Mouse (Mus musculus) neural tube, embryonic 11.5 days (tissue): Measurements from ENCODE around the gene 4933424G06Rik. TPM values are rescaled to one million over a fixed set of nuclear protein-coding genes. Genes with fewer than 3 reads are reported as not detected.
A peak's percentile ranks its signal among the peaks of the same experiment; 100 is the strongest.

ENCODE experiments used
- ATAC-seq: fragments of 200-750 bp; cut with Nextera tagmentation; 2 replicates; pipeline ENCODE4 v1.8.0; 2017; ENCODE audit warnings: moderate number of reproducible peaks, mild to moderate bottlenecking, moderate TSS enrichment, moderate library complexity; ENCODE audit not compliant: insufficient read depth, low FRiP score, low TSS enrichment
- DNase-seq: peaks from one replicate; pipeline ENCODE4 v3.0.0-alpha.2; 2015; ENCODE audit warnings: low spot score
- H3K27ac ChIP-seq: fragments of 300-500 bp; sonication (generic); 2 replicates; pipeline ENCODE4 v1.5.1; 2014; ENCODE audit warnings: low read depth, mild to moderate bottlenecking, low read length
- H3K27me3 ChIP-seq: fragments of 300-500 bp; sonication (generic); 2 replicates; pipeline ENCODE4 v1.6.1; 2014; ENCODE audit warnings: mild to moderate bottlenecking, low read length, mixed read lengths; ENCODE audit not compliant: control insufficient read depth, insufficient read depth
- H3K36me3 ChIP-seq: fragments of 300-500 bp; sonication (generic); 2 replicates; pipeline ENCODE4 v1.6.1; 2014; ENCODE audit warnings: mild to moderate bottlenecking, low read length, moderate library complexity, mixed read lengths; ENCODE audit not compliant: control insufficient read depth, insufficient read depth
- H3K4me1 ChIP-seq: fragments of 300-500 bp; sonication (generic); 2 replicates; pipeline ENCODE4 v1.6.1; 2014; ENCODE audit warnings: low read length, mixed read lengths; ENCODE audit not compliant: control insufficient read depth, insufficient read depth
- H3K4me2 ChIP-seq: fragments of 300-500 bp; sonication (generic); 2 replicates; pipeline ENCODE4 v1.6.1; 2014; ENCODE audit warnings: low read depth, mild to moderate bottlenecking, moderate library complexity
- H3K4me3 ChIP-seq: fragments of 300-500 bp; sonication (generic); 2 replicates; pipeline ENCODE4 v1.5.1; 2014; ENCODE audit warnings: low read depth, low read length
- H3K9ac ChIP-seq: fragments of 300-500 bp; sonication (generic); 2 replicates; pipeline ENCODE4 v1.6.1; 2014; ENCODE audit warnings: mild to moderate bottlenecking, low read length
- H3K9me3 ChIP-seq: fragments of 300-500 bp; sonication (generic); 2 replicates; pipeline ENCODE4 v1.6.1; 2016; ENCODE audit warnings: low read length; ENCODE audit not compliant: control insufficient read depth
- WGBS: fragments of 180-500 bp; shearing (Covaris S2); extraction: QIAGEN DNeasy Blood & Tissue Kit; methylation state at CpG from one replicate; pipeline ENCODE4 v1.1.7; 2014; 5-methylcytosine and 5-hydroxymethylcytosine counted together
- polyA plus RNA-seq: library from polyadenylated mRNA; unstranded; fragments of >200 nt; fragmentation: Nextera tagmentation; extraction: Ambion mirVana; gene quantifications from 2 replicates; pipeline ENCODE4 v1.2.1, GENCODE M21; 2014

4933424G06Rik gene
- polyA plus RNA-seq, 1 experiment from 2014 or later: not detected

DNA sequence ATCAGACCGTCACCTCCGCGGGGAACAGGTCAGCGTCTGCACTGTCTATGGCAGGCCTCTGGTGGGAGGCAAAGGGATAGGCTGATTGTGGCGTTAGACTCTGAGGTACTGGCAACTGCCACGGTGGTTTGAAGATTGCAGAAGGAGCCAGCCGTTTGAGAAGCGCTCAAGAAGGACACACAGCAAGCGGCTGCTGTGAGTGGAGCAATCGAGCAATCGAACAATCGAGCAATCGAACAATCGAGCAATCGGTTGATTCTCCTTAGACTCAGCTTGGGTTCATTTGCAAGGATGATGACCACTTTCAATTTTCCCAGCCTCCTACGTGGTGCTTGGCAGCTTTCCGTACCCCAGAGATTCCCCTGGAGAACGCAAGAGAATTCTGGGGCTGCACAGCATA, 49.1 kb downstream of the 4933424G06Rik start:
- ATAC-seq (no peak), DNase-seq (no peak)
- Histone ChIP-seq H3K9me3 (no peaks in the 10 kb centered on the region), H3K4me1 (no peaks in the 10 kb centered on the region), H3K36me3 (no peaks in the 10 kb centered on the region), H3K9ac (no peak overlapping the region), H3K4me2 (no peak overlapping the region), H3K27ac (no peak overlapping the region), H3K4me3 (no peak overlapping the region), H3K27me3 (no peaks in the 10 kb centered on the region)
- WGBS: 89% methylated on average over 18 of the region's 18 CpGs

- no peaks in the 10 kb centered on the region for H3K36me3 ChIP-seq
- no peak overlapping the region for H3K27ac ChIP-seq
- H3K4me3 ChIP-seq: no peak overlapping the region
- WGBS: 79% methylated on average over 9 of the region's 9 CpGs
- H3K9me3 ChIP-seq: no peaks in the 10 kb centered on the region
- no peak overlapping the region for H3K9ac ChIP-seq
- no peak for ATAC-seq
- H3K4me1 ChIP-seq: no peaks in the 10 kb centered on the region
- no peak overlapping the region for H3K4me2 ChIP-seq
- no peaks in the 10 kb centered on the region for H3K27me3 ChIP-seq
- no peak for DNase-seq
Observed at GRCm38 (mm10) chr1:36760401-36760800, 50.5 kb downstream of the 4933424G06Rik start.

- Histone ChIP-seq H3K27me3 (no peaks in the 10 kb centered on the region), H3K4me3 (no peak overlapping the region), H3K9me3 (no peaks in the 10 kb centered on the region), H3K36me3 (no peaks in the 10 kb centered on the region), H3K9ac (no peak overlapping the region), H3K27ac (no peak overlapping the region), H3K4me1 (no peaks in the 10 kb centered on the region), H3K4me2 (no peak overlapping the region)
- DNase-seq (no peak), ATAC-seq (no peak)
- 90% methylated on average over 8 of the region's 8 CpGs for WGBS
Observed at GRCm38 (mm10) chr1:36761061-36761460, 51.1 kb downstream of the 4933424G06Rik start.

DNA sequence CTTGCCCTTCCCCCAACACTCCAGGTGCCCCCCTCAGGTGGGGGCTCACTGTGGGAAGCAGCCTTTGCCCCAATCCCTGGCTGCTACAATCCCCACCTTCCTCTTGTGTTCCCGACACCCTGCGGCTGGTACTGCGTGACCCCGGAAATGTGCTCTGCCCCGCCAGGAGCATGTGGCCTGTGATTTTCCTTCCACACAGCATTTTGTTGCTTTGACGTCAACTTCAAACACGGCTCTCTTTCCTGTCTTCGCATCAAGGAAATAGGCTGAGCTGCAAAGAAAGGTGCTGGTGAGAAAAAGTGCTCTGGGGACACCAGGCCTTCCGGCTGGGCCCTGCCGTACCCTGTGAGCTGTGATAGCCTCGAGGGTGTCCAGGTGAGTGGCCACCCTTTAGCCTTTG, 51.6 kb downstream of the 4933424G06Rik start, which contains the start of gene Zap70:
Gene Zap70 (plus strand): TSS at position 231 of the 400 bp plus-strand sequence.
- H3K9me3 ChIP-seq: no peaks in the 10 kb centered on the region
- no peak within 1 kb of the TSS for H3K27ac ChIP-seq
- no peaks in the 10 kb centered on the region for H3K36me3 ChIP-seq
- H3K27me3 ChIP-seq: no peaks in the 10 kb centered on the region
- no peak for ATAC-seq
- WGBS: 84% methylated on average over 11 of the region's 11 CpGs
- H3K4me3 ChIP-seq: no peak within 1 kb of the TSS
- no peak for DNase-seq
- H3K9ac ChIP-seq: no peak within 1 kb of the TSS
- H3K4me2 ChIP-seq: no peak within 1 kb of the TSS
- no peaks in the 10 kb centered on the region for H3K4me1 ChIP-seq

DNA sequence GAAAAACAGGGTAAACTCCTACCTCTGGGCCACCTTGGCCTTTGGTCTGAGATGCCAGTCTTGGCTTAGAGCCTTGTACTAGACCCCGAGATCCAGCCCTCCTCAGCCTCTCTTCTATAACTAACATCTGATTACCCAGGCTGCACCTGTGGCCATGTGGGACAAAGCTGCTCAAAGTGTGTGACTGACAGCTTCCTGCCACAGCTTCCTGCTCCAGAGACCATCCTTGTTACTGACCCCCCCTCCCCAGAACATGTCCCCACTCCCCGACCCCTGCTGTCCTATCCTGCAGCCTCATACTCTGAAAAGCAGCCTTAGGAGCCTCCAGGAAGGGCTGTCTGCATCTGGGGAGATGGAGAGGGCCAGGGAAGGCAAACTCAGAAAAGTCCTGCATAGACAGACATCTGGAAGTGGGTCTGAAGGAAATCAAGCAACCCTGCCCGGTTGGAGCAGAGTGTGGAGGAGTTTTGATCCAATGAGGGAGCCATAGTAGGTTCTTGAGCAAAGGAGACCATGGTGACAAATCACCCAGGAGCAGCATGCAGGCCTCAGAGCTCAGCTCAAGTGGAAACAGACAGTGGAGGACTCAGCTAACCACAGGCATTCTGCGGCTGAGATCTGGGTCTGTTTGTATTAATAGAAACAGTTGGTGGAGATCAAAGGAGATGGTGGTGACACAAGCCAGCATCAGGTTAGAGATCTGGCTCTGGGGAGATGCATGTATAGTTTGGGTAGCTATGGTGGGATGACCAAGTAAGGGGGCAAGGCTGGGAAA, 56.7 kb downstream of the 4933424G06Rik start:
- no peak for DNase-seq
- no peak overlapping the region for H3K4me3 ChIP-seq
- WGBS: 70% methylated on average over 4 of the region's 4 CpGs

GRCm38 (mm10) chr1:36767321-36767720, 57.4 kb downstream of the 4933424G06Rik start:
- no peaks in the 10 kb centered on the region for H3K4me1 ChIP-seq
- no peak overlapping the region for H3K4me2 ChIP-seq
- 27% methylated on average over 10 of the region's 10 CpGs for WGBS
- peaks cover 10% of the 10 kb centered on the region for H3K27me3 ChIP-seq
- no peaks in the 10 kb centered on the region for H3K36me3 ChIP-seq
- no peak overlapping the region for H3K4me3 ChIP-seq
- no peak overlapping the region for H3K27ac ChIP-seq
- DNase-seq (no peak), ATAC-seq (no peak)
- no peak overlapping the region for H3K9ac ChIP-seq
- no peaks in the 10 kb centered on the region for H3K9me3 ChIP-seq

More for the DNA sequence above, 56.7 kb downstream of the 4933424G06Rik start:
- Histone ChIP-seq H3K27me3 (peaks cover 9% of the 10 kb centered on the region), H3K4me1 (no peaks in the 10 kb centered on the region), H3K36me3 (no peaks in the 10 kb centered on the region), H3K27ac (no peak overlapping the region), H3K9me3 (no peaks in the 10 kb centered on the region), H3K4me2 (no peak overlapping the region), H3K9ac (no peak overlapping the region)
- no peak for ATAC-seq

DNA sequence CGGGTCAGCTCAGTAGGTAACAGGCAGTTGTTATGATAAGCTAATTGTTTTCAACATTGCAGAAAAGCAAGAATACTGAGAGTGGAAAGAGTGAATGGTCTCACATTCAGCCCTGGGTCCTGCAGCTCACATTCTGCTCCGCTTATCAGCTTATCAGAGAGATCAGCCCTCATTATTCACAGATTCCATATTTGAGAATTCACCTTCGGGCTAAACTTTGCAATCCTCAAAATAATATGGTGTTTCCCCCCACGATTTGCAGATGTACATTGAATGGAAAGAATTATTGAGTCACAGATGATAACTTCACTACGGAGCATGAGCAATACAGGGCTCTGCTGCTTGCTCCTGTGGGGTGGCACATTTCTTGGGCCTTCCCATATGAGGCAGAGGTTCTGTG, 58.8 kb downstream of the 4933424G06Rik start:
- no peak overlapping the region for H3K4me2 ChIP-seq
- no peaks in the 10 kb centered on the region for H3K9me3 ChIP-seq
- no peak overlapping the region for H3K9ac ChIP-seq
- no peak for ATAC-seq
- DNase-seq: no peak
- H3K36me3 ChIP-seq: no peaks in the 10 kb centered on the region
- no peak overlapping the region for H3K4me3 ChIP-seq
- no peak overlapping the region for H3K27ac ChIP-seq
- H3K4me1 ChIP-seq: no peaks in the 10 kb centered on the region
- peaks cover 10% of the 10 kb centered on the region for H3K27me3 ChIP-seq
- 84% methylated on average over 5 of the region's 5 CpGs for WGBS

DNA sequence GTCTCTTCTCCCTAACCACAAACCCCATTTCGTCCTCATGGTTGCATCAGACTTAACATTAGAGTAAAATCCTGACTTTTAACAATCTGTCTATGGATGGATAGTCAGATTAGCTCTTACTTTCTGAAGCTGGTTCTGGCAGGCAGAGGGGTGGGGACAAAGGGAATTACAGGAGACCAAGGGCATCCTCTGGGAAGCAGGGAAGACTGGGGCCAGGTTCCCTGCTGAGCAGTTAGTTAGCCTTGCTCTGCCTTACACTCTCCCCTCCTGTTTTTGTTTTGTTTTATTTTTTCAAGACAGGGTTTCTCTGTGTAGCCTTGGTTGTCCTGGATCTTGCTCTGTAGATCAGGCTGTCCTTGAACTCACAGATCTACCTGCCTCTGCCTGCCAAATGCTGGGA, 60.0 kb downstream of the 4933424G06Rik start:
- H3K4me1 ChIP-seq: no peaks in the 10 kb centered on the region
- H3K4me3 ChIP-seq: no peak overlapping the region
- no peak overlapping the region for H3K27ac ChIP-seq
- H3K9me3 ChIP-seq: no peaks in the 10 kb centered on the region
- 92% methylated on average over 1 of the region's 1 CpGs for WGBS
- no peaks in the 10 kb centered on the region for H3K36me3 ChIP-seq
- H3K4me2 ChIP-seq: no peak overlapping the region
- ATAC-seq: no peak
- no peak for DNase-seq
- no peak overlapping the region for H3K9ac ChIP-seq
- peaks cover 10% of the 10 kb centered on the region for H3K27me3 ChIP-seq

DNA sequence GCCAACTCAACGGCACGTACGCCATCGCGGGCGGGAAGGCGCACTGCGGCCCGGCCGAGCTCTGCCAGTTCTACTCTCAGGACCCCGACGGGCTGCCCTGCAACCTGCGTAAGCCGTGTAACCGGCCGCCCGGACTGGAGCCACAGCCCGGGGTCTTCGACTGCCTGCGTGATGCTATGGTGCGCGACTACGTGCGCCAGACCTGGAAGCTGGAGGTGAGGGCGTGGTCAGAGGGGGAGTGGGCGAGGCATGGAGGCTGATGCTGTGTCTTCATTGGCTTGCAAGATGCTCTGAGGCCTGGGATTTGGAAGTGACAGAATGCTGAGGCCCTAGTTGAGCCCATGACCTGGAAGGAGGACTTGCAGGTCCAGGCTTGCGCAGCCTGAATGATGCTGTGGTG, 61.0 kb downstream of the 4933424G06Rik start:
- DNase-seq (no peak), ATAC-seq (no peak)
- H3K4me1 ChIP-seq: no peaks in the 10 kb centered on the region
- H3K36me3 ChIP-seq: no peaks in the 10 kb centered on the region
- WGBS: 20% methylated on average over 27 of the region's 27 CpGs
- H3K27me3 ChIP-seq: peaks cover 10% of the 10 kb centered on the region
- no peak overlapping the region for H3K27ac ChIP-seq
- peak overlapping the region; percentile 31 for H3K4me2 ChIP-seq
- no peaks in the 10 kb centered on the region for H3K9me3 ChIP-seq
- H3K4me3 ChIP-seq: peak overlapping the region; percentile 15; the same call in 1 of the 2 replicates
- no peak overlapping the region for H3K9ac ChIP-seq
